Mouse (Mus musculus) forebrain, postnatal 0 days (tissue): ENCODE measurements around the gene Fut4. TPM values are rescaled to one million over a fixed set of nuclear protein-coding genes. Genes with fewer than 3 reads are reported as not detected.

Experiments used
- ATAC-seq: fragments of 200-750 bp; cut with Nextera tagmentation; 2 replicates; pipeline ENCODE4 v1.8.0; 2017; ENCODE audit warnings: mild to moderate bottlenecking, moderate library complexity
- DNase-seq: peaks from one replicate; pipeline ENCODE4 v3.0.0-alpha.2; 2015
- H3K27ac ChIP-seq: fragments of 300-500 bp; sonication (generic); 2 replicates; pipeline ENCODE4 v1.5.1; 2014; ENCODE audit warnings: low read depth, mild to moderate bottlenecking, antibody characterized with exemption, low read length, moderate library complexity, mixed read lengths
- H3K27me3 ChIP-seq: fragments of 300-500 bp; sonication (generic); 2 replicates; pipeline ENCODE4 v1.6.1; 2014; ENCODE audit warnings: mild to moderate bottlenecking, low read length, mixed read lengths; ENCODE audit not compliant: insufficient read depth
- H3K36me3 ChIP-seq: fragments of 300-500 bp; sonication (generic); 2 replicates; pipeline ENCODE4 v1.6.1; 2014; ENCODE audit warnings: mild to moderate bottlenecking, moderate library complexity; ENCODE audit not compliant: insufficient read depth
- H3K4me1 ChIP-seq: fragments of 300-500 bp; sonication (generic); 2 replicates; pipeline ENCODE4 v1.6.1; 2014; ENCODE audit warnings: antibody characterized with exemption; ENCODE audit not compliant: insufficient read depth
- H3K4me2 ChIP-seq: fragments of 300-500 bp; sonication (generic); 2 replicates; pipeline ENCODE4 v1.6.1; 2014; ENCODE audit warnings: low read depth, mild to moderate bottlenecking, moderate library complexity
- H3K4me3 ChIP-seq: fragments of 300-500 bp; sonication (generic); 2 replicates; pipeline ENCODE4 v1.5.1; 2014; ENCODE audit warnings: low read depth, low read length, mixed read lengths
- H3K9ac ChIP-seq: fragments of 300-500 bp; sonication (generic); 2 replicates; pipeline ENCODE4 v1.6.1; 2014; ENCODE audit warnings: mild to moderate bottlenecking
- H3K9me3 ChIP-seq: fragments of 300-500 bp; sonication (generic); 2 replicates; pipeline ENCODE4 v1.6.1; 2016; ENCODE audit warnings: low read length
- CTCF ChIP-seq: sonication (generic); IDR thresholded peaks from 2 replicates; pipeline ENCODE4 v1.5.1; 2016; ENCODE audit warnings: antibody characterized with exemption, control low read depth, low read depth
- WGBS: fragments of 180-500 bp; shearing (Covaris S2); extraction: QIAGEN DNeasy Blood & Tissue Kit; methylation state at CpG from one replicate; pipeline ENCODE4 v1.1.7; 2014; 5-methylcytosine and 5-hydroxymethylcytosine counted together
- polyA plus RNA-seq: library from polyadenylated mRNA; unstranded; fragments of >200 nt; fragmentation: Nextera tagmentation; extraction: Ambion mirVana; gene quantifications from 2 replicates; pipeline ENCODE4 v1.2.1, GENCODE M21; 2015
- total RNA-seq: library from RNA; depleted of rRNA; stranded (reverse); fragments of >200 nt; gene quantifications from 2 replicates; pipeline ENCODE4 v1.2.3, GENCODE M21; 2014

Gene Fut4
- total and polyA plus RNA-seq, 2 experiments from 2014 or later: 0.54 to 2.3 TPM

GRCm38 (mm10) chr9:14726629-14727028, 25.6 kb downstream of the Fut4 start:
- no peaks in the 10 kb centered on the region for H3K4me1 ChIP-seq
- no peaks in the 10 kb centered on the region for H3K27me3 ChIP-seq
- TF ChIP-seq CTCF: no peak
- no peak for ATAC-seq
- H3K9ac ChIP-seq: no peak overlapping the region
- 96% methylated on average over 4 of the region's 4 CpGs for WGBS
- no peak overlapping the region for H3K27ac ChIP-seq
- no peak overlapping the region for H3K4me3 ChIP-seq
- no peaks in the 10 kb centered on the region for H3K36me3 ChIP-seq
- no peak overlapping the region for H3K4me2 ChIP-seq
- no peaks in the 10 kb centered on the region for H3K9me3 ChIP-seq
- DNase-seq: no peak

DNA sequence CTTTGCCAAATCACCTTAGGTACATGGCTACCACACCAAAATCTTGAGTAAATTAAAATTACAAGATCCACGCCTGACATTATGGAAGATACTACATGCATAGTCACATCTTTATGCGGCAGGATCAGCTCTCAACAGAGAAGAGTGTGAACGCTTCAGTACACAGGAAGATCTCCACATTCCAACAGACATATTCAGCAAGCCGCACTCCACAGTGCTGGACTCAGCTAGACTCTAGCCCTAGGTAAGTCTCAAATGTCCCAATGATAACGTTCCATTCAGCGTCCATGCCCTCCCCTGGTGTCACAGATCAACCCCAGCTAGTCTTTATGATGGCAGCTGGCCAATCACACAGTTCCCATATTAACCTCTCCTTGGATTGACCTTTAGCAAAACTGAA, 26.2 kb downstream of the Fut4 start:
- TF ChIP-seq CTCF: no peak

DNA sequence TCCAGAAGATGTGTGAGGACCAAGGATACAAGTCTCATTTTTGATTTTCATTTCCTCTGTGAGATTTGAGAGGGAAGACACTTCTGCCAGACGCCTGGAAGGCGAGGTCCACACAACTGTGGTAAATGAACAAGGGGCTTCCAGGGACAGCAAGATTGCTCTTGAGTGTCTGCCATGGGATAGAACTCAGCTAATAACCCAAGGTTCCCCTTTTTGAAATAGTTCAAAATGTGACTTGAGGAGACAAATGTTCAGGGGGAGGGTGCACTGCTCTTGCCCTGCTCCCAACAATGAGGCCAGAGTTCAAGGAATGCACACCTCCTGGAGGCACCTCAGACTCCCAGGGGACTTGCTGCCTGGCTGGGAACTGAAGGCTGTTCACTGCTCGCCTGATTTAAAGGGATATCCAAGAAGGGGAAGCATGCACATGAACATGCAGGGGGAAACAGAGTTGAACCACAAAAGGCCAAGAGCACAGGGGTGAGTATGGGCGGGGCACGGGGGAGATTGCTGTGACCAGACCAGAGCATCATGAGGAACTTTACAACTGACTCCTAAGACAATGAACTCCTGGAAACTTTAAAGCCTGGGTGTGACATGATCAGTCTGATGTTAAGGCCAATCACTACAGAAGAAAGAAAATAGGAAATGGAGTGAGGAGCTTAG, 27.3 kb downstream of the Fut4 start:
- ATAC-seq: no peak

More for the DNA sequence above, 26.2 kb downstream of the Fut4 start:
- no peak for ATAC-seq
- H3K9ac ChIP-seq: no peak overlapping the region
- H3K4me3 ChIP-seq: no peak overlapping the region
- H3K4me2 ChIP-seq: no peak overlapping the region
- WGBS: 87% methylated on average over 6 of the region's 6 CpGs
- H3K4me1 ChIP-seq: no peaks in the 10 kb centered on the region
- no peaks in the 10 kb centered on the region for H3K36me3 ChIP-seq
- no peak overlapping the region for H3K27ac ChIP-seq
- DNase-seq: no peak
- H3K9me3 ChIP-seq: no peaks in the 10 kb centered on the region
- H3K27me3 ChIP-seq: no peaks in the 10 kb centered on the region

DNA sequence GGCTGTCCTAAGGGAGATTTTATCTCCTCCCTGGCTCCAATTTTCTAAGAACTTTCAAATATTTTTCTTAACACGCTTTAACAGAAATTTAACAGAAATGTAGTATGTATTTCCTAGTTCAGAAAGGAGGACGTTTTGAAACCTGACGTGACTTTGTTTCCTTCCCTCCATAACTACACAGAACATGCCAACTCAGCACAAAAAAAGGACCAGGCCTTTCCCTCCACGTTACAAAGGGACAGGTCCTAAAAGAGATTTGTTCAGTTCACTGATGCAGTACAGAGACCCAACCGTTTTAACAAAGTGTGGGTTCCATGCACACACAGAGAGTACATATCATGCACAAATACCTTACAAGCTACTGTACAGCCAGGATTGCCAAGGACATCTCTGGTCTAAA, 30.6 kb downstream of the Fut4 start:
- no peak overlapping the region for H3K4me2 ChIP-seq
- TF ChIP-seq CTCF: no peak
- no peak for ATAC-seq
- no peaks in the 10 kb centered on the region for H3K27me3 ChIP-seq
- no peaks in the 10 kb centered on the region for H3K36me3 ChIP-seq
- DNase-seq: no peak
- no peaks in the 10 kb centered on the region for H3K4me1 ChIP-seq
- H3K9ac ChIP-seq: no peak overlapping the region
- H3K27ac ChIP-seq: no peak overlapping the region
- H3K9me3 ChIP-seq: no peaks in the 10 kb centered on the region
- H3K4me3 ChIP-seq: no peak overlapping the region
- WGBS: 76% methylated on average over 5 of the region's 5 CpGs

More for the DNA sequence above, 27.3 kb downstream of the Fut4 start:
- Histone ChIP-seq H3K4me3 (no peak overlapping the region), H3K4me2 (no peak overlapping the region), H3K36me3 (no peaks in the 10 kb centered on the region), H3K27me3 (no peaks in the 10 kb centered on the region), H3K9me3 (no peaks in the 10 kb centered on the region), H3K27ac (no peak overlapping the region), H3K4me1 (no peaks in the 10 kb centered on the region), H3K9ac (no peak overlapping the region)
- DNase-seq: no peak
- 82% methylated on average over 5 of the region's 5 CpGs for WGBS
- TF ChIP-seq CTCF: no peak

DNA sequence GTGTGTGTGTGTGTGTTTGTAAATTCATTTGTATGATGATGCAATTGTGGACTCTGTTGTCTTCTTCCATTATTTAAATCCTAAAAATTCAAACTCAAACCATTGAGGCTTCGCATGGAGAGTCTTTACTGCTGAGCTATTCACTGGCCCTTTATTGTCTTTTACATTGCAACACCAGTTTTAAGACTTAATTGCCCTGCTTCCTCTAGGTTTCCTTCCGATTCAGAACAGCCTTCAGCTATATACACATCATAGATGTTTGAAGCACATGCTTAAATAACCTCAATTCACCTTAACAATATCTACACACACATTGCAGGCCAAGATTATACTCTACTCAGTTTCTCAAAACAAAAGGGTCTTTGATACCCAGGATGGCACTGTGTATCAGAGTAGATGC, 31.8 kb downstream of the Fut4 start:
- Histone ChIP-seq H3K27me3 (no peaks in the 10 kb centered on the region), H3K4me2 (no peak overlapping the region), H3K9me3 (no peaks in the 10 kb centered on the region), H3K4me3 (no peak overlapping the region), H3K9ac (no peak overlapping the region), H3K36me3 (no peaks in the 10 kb centered on the region), H3K4me1 (no peaks in the 10 kb centered on the region), H3K27ac (no peak overlapping the region)
- WGBS: 32% methylated on average over 2 of the region's 2 CpGs
- ATAC-seq (no peak), DNase-seq (no peak)
- no peak for TF ChIP-seq CTCF

DNA sequence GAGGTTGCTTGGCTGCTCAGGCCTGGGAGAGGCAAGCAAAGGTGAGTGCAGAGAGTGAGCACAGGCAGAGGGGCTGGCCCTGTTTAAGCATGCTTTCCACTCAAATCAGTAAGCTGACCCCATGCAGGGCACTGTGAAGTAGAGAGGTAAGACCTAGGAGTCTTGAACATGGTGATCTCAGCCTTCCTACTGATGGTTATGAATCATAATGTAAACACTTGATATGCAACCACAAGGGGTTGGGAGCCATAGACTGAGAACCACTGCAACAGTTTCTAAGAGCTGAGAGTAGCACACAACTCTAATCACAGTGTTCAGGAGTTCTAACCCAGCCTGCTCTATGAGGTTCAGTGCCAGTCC, 33.9 kb downstream of the Fut4 start:
- no peak overlapping the region for H3K27ac ChIP-seq
- H3K9ac ChIP-seq: no peak overlapping the region
- H3K4me2 ChIP-seq: no peak overlapping the region
- DNase-seq (no peak), ATAC-seq (no peak)
- no peaks in the 10 kb centered on the region for H3K27me3 ChIP-seq
- H3K36me3 ChIP-seq: no peaks in the 10 kb centered on the region
- no peaks in the 10 kb centered on the region for H3K4me1 ChIP-seq
- no peak for TF ChIP-seq CTCF
- no peak overlapping the region for H3K4me3 ChIP-seq
- H3K9me3 ChIP-seq: no peaks in the 10 kb centered on the region

- ATAC-seq: peak; percentile 43; the same call in 1 of the 2 replicates
- H3K9ac ChIP-seq: no peak overlapping the region
- DNase-seq: no peak
- H3K27ac ChIP-seq: no peak overlapping the region
- no peaks in the 10 kb centered on the region for H3K27me3 ChIP-seq
- no peaks in the 10 kb centered on the region for H3K9me3 ChIP-seq
- no peak overlapping the region for H3K4me2 ChIP-seq
- H3K36me3 ChIP-seq: no peaks in the 10 kb centered on the region
- no peaks in the 10 kb centered on the region for H3K4me1 ChIP-seq
- TF ChIP-seq CTCF: no peak
- H3K4me3 ChIP-seq: no peak overlapping the region
- 42% methylated on average over 14 of the region's 14 CpGs for WGBS
Observed at GRCm38 (mm10) chr9:14717689-14718331, 34.4 kb downstream of the Fut4 start.
